ENCODE assay signal across 8 mouse cellular contexts in genomic region chr10:94943846-94944690, GRCm38 (mm10). TPM values are rescaled to one million over a fixed set of nuclear protein-coding genes. Genes with fewer than 3 reads are reported as not detected.
DNase-seq lines count a peak whose midpoint lies in the region; ATAC-seq and TF ChIP-seq lines count a peak whose summit lies in the region.

No protein-coding gene starts in this region.

- H3K27me3 ChIP-seq in intestine, embryonic 16.5 days (replicated peaks; ENCODE audit: control insufficient read depth, insufficient read depth, low read length) = peaks cover 45% of the 10 kb centered on the region
- peaks cover 19% of the 10 kb centered on the region for H3K27me3 ChIP-seq in liver, adult 2 months (ENCODE audit: control insufficient read depth, insufficient read depth, low read length)
- H3K27me3 ChIP-seq in myocyte (ENCODE audit: control insufficient read depth, insufficient read depth, insufficient read length) = peaks cover 53% of the 10 kb centered on the region

- TF ChIP-seq CTCF in liver, adult 2 months (IDR thresholded peaks at IDR 0.05; ENCODE audit: low read depth, low read length) = peak; percentile 34

- peak overlapping the region; percentile 99 for H3K4me2 ChIP-seq in intestine, embryonic 16.5 days (ENCODE audit: low read depth, low read length)
- H3K4me2 ChIP-seq in myocyte (ENCODE audit: low read depth) = peak overlapping the region; percentile 6

- peak overlapping the region; percentile 74 for H3K4me3 ChIP-seq in intestine, embryonic 16.5 days (ENCODE audit: low read length)
- H3K4me3 ChIP-seq in liver, adult 2 months (ENCODE audit: insufficient read depth, low read depth, low read length) = peak overlapping the region; percentile 74
- no peak overlapping the region for H3K4me3 ChIP-seq in myocyte

- peak overlapping the region; percentile 1 for H3ac ChIP-seq in myocyte (ENCODE audit: control insufficient read depth, insufficient read length)

- TF ChIP-seq POLR2A in liver, adult 2 months (IDR thresholded peaks at IDR 0.05; ENCODE audit: extremely low read depth, insufficient read depth, low read length) = no peak
- no peak for TF ChIP-seq POLR2A in myocyte (IDR thresholded peaks at IDR 0.05; ENCODE audit: insufficient read length, low read depth)

- peak; percentile 53 for ATAC-seq in intestine, embryonic 16.5 days

- DNase-seq in gastrocnemius, adult 18-20 months (ENCODE audit: low spot score) = peak; percentile 27
- DNase-seq in gastrocnemius, adult 8-10 months (ENCODE audit: low spot score in 2 of 2) = no peak
- DNase-seq in embryo, embryonic 10.5 days (ENCODE audit: low spot score) = peak; percentile 66
- peak; percentile 49 to 61 for DNase-seq in gastrocnemius, postnatal 4 days (ENCODE audit: low spot score in 2 of 2)
- DNase-seq in liver, adult 2 months (ENCODE audit: extremely low read depth, low read depth, low spot score) = no peak
- peak; percentile 78 to 91 for DNase-seq in spleen, postnatal 4 days (ENCODE audit: low spot score in 2 of 2)

- no peaks in the 10 kb centered on the region for H3K36me3 ChIP-seq in intestine, embryonic 16.5 days (ENCODE audit: control insufficient read depth, insufficient read depth, low read length)
- no peaks in the 10 kb centered on the region for H3K36me3 ChIP-seq in liver, adult 2 months (ENCODE audit: control insufficient read depth, insufficient read depth, low read length)
- no peaks in the 10 kb centered on the region for H3K36me3 ChIP-seq in myocyte (ENCODE audit: control insufficient read depth, insufficient read depth)

- no peaks in the 10 kb centered on the region for H3K79me2 ChIP-seq in liver, adult 2 months (ENCODE audit: control insufficient read depth, insufficient read depth, low read length)
- no peaks in the 10 kb centered on the region for H3K79me2 ChIP-seq in myocyte (ENCODE audit: control insufficient read depth, insufficient read depth)

- under 1% methylated on average over 92 of the region's 110 CpGs for WGBS in intestine, embryonic 16.5 days
- WGBS in liver, adult 2 months = 2% methylated on average over 104 of the region's 110 CpGs

- no peaks in the 10 kb centered on the region for H3K9me3 ChIP-seq in intestine, embryonic 16.5 days (ENCODE audit: control insufficient read depth, low read length)

- peak overlapping the region; percentile 70 for H3K9ac ChIP-seq in intestine, embryonic 16.5 days (ENCODE audit: low read depth, low read length)
- peak overlapping the region; percentile 79 for H3K9ac ChIP-seq in liver, adult 2 months (ENCODE audit: low read depth, low read length)

- H3K4me1 ChIP-seq in intestine, embryonic 16.5 days (ENCODE audit: control insufficient read depth, insufficient read depth, low read length) = peaks cover 19% of the 10 kb centered on the region
- H3K4me1 ChIP-seq in liver, adult 2 months (ENCODE audit: control insufficient read depth, insufficient read depth, low read length) = no peaks in the 10 kb centered on the region

- H3K27ac ChIP-seq in intestine, embryonic 16.5 days (ENCODE audit: low read length) = no peak overlapping the region
- 0 out of 2 replicates have a peak overlapping the region, but pooled peaks have one; percentile 2 for H3K27ac ChIP-seq in liver, adult 2 months (replicated peaks; ENCODE audit: insufficient read depth, low read depth, low read length)

TF ChIP-seq in myocyte, 11 proteins besides CTCF, POLR2A, EP300 and RAD21:
- TF ChIP-seq MYOG (IDR thresholded peaks at IDR 0.05; ENCODE audit: control insufficient read depth in 1 of 3, insufficient read depth in 1 of 3, insufficient read length in 2 of 3, low read depth in 2 of 3) (peak in 1 of 3 experiments; percentile 33), MYOD1 (IDR thresholded peaks at IDR 0.05; ENCODE audit: control insufficient read depth in 1 of 3, insufficient read length in 2 of 3, low read depth in 2 of 3) (peak in 1 of 3 experiments; percentile 14), TCF12 (IDR thresholded peaks at IDR 0.05; ENCODE audit: insufficient read depth, poor library complexity, severe bottlenecking) (no peak)

RNA-seq across cellular contexts. Expression of gene Plxnc1, which starts 0.6 kb away (rescaled TPM):
- total RNA-seq in gastrocnemius, adult 18-20 months (2021) = under 1 TPM; 0.43 to 0.85 TPM
- under 1 TPM; 0.17 to 0.68 (median 0.43) TPM for total RNA-seq in gastrocnemius, adult 8-10 months (2022)
- total RNA-seq in gastrocnemius, postnatal 4 days (2021) = 1 to 10 TPM; 4.2 to 4.6 TPM
- polyA plus RNA-seq in intestine, embryonic 16.5 days (2015; fragmentation: Nextera tagmentation; extraction: Ambion mirVana) = 0.72 and 0.75 TPM in 2 replicates
- total RNA-seq in liver, adult 2 months (2014; rRNA removed) = 11.6 and 13.9 TPM in 2 replicates
- 2.6 and 2.7 TPM in 2 replicates for polyA plus RNA-seq in liver, adult 2 months (2012; rRNA removed)
- polyA plus RNA-seq in myocyte (2012; fragmentation: generic; extraction: Trizol) = not detected

Comparison
In these comparisons a context has a peak if more than half of its experiments do, and no peak if none do; other contexts are left out.
1. DNase-seq: peak in gastrocnemius, adult 18-20 months (single experiment), embryo, embryonic 10.5 days (single experiment), gastrocnemius, postnatal 4 days (2 of 2) and spleen, postnatal 4 days (2 of 2); none in gastrocnemius, adult 8-10 months (0 of 2) and liver, adult 2 months (single experiment).